Mouse (Mus musculus): ENCODE measurements around the gene Braf.

Braf gene

DNA sequence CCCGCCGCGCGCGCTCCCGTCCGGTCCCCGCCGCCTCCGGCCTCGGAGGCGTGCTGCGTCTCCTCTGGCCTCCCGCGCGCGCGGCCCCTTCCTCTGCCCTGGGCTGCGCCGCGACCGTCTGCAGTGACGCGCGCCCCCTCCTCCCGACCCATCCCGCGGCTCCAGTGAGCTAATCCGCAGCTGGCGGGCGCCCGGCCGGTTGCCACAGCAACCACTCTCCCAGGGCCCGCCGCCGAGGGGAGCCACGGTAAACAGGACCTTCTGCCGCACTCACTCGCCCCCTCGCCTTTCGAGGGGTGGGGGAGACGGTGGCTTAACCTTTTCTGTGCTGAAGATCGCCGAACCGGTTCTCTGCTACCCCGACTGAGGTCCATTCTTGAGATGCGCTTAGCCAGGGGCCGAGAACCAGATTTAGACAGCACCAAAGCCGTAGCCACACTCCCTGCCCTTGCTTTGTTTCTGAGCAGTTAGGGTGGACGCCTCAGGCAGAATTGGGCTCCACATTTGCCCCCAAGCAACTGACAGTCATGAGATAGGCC lies 167.5 kb downstream of the Braf start, which contains the start of gene Dennd2a:
TSS of gene Dennd2a (minus strand) at position 145 of the 539 bp plus-strand sequence.
- DNase-seq (ENCODE audit: extremely low read depth, insufficient read length, low spot score): no peak

DNA sequence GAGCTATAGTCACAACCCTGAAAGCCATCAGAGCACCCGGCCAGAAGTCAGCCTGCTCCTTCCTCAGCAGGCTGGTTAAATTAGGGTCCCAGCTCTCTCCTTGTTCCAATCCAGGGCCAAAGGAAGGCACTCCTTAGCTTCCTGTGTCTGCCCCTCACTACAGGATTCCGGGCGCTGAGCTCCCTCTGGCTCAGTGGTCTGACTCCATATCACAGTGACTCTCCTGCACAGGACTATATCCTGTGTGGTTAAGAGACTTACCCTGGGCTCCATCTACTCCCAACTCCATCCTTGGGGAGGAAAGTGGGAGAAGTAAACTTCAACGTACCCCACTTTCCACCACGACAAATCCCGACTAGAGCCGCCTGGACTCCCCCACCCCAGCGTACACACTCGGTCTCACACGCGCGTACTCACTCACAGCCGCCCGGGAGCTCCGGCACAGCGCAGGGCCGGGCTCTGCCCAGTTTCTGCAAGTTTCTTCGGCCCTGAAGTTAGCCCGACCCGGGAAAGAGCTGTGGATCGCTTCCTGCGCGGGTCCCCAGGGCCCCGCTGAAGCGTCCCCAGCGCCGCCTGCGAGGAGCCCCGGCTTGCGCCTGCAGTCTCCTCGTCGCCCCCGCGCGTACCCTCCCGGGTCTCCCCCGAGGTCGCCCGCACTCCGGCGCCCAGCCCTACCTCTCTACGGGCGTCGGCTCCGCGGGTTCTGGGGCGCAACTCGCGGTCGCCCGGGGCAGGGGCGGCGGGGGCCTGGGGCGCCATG lies 168.2 kb downstream of the Braf start:
- DNase-seq (ENCODE audit: extremely low read depth, insufficient read length, low spot score): no peak

DNA sequence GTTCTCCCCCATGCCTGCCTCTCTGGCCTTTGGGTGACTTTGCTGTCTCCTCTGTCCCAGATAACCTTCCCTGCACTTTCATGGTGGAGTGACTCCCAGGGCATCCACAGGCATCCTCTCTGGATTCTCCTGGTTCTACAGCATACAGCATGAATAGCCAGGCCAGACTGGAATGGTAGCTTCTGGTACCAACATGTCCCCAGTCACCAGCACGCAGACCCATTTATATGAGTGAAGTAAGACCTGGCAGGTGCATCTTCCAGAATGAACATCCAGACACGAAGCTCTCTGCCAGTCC lies 169.7 kb downstream of the Braf start:
- DNase-seq (ENCODE audit: extremely low read depth, insufficient read length, low spot score): no peak

DNA sequence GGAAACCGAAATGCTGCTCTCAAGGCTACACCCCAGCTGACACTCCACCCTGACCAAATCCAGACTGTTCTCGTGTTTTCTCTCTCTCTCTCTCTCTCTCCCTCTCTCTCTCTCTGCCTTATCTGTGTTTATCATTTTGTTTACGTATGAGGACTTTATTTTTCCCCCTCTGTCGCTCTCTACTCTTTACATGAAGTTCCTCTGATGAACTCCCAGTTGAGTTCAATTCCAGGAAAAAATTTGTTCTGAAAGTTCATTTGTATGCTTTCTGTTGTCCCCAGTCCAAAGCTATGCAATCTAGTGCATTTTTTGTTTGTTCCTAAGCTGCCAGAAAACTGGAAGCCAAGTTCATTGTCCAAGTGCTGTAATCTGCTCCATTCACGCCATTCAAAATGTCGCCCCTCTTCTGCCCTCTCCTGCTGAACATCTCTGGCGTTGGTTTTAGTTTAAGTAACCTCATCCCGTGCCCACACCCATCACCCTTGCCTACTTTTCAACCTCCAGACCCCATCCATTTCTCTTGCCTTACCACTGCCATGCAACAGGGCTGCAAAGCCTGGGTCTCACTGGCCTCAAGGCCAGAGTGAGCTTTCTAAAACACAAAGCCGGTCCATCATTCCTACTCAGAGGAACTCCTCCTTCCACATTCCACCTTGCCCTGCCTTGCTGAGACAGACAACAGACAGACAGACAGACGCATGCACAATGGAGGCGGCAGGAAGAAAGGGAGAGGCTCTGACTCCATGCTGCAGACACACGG lies 170.2 kb downstream of the Braf start:
- no peak for DNase-seq (ENCODE audit: extremely low read depth, insufficient read length, low spot score)
